Mouse (Mus musculus) monocyte, adult 2 months (primary cell): ENCODE results near the gene H2-Q7.
"Not testable (repeated sequence)": the region's sequence is repeated elsewhere in the genome, so short reads cannot be mapped to it uniquely, and the experiment has no call there.

Source experiments
- DNase-seq, 2 experiments: peaks; one replicate each; pipeline ENCODE4 v3.0.0; 2022; ENCODE audit warnings: low spot score in 2 of 2, low read depth in 1 of 2

The H2-Q7 gene

GRCm38 (mm10) chr17:35435577-35435976 lies 3.4 kb upstream of the H2-Q7 start:
- not testable (repeated sequence) for DNase-seq

- not testable (repeated sequence) for DNase-seq
Observed at GRCm38 (mm10) chr17:35437386-35437936, 1.5 kb upstream of the H2-Q7 start.

GRCm38 (mm10) chr17:35438395-35438794 lies 560 bp upstream of the H2-Q7 start:
- not testable (repeated sequence) for DNase-seq

GRCm38 (mm10) chr17:35439295-35439747 lies 366 bp downstream of the H2-Q7 start:
- not testable (repeated sequence) for DNase-seq

- DNase-seq: not testable (repeated sequence)
Observed at GRCm38 (mm10) chr17:35439925-35440645, 1.1 kb downstream of the H2-Q7 start.

- DNase-seq: not testable (repeated sequence)
Observed at GRCm38 (mm10) chr17:35442376-35442775, 3.4 kb downstream of the H2-Q7 start.

- DNase-seq: not testable (repeated sequence)
Observed at GRCm38 (mm10) chr17:35444510-35444909, 5.6 kb downstream of the H2-Q7 start.

- not testable (repeated sequence) for DNase-seq
Observed at GRCm38 (mm10) chr17:35458247-35458646, 19.3 kb downstream of the H2-Q7 start.

- DNase-seq: not testable (repeated sequence)
Observed at GRCm38 (mm10) chr17:35460513-35461341, 21.8 kb downstream of the H2-Q7 start.

GRCm38 (mm10) chr17:35465651-35466050 lies 26.7 kb downstream of the H2-Q7 start:
- DNase-seq: not testable (repeated sequence)

GRCm38 (mm10) chr17:35468936-35469335 lies 30.0 kb downstream of the H2-Q7 start:
- not testable (repeated sequence) for DNase-seq

- no peak for DNase-seq
Observed at GRCm38 (mm10) chr17:35469842-35470751, 31.1 kb downstream of the H2-Q7 start, which contains the start of gene H2-Q10. TSS of gene H2-Q10 (plus strand) at chr17:35470089.

GRCm38 (mm10) chr17:35484066-35484465 lies 45.1 kb downstream of the H2-Q7 start:
- peak in 1 of 2 experiments; percentile 28 for DNase-seq

GRCm38 (mm10) chr17:35485702-35486101 lies 46.7 kb downstream of the H2-Q7 start:
- no peak for DNase-seq

- no peak for DNase-seq
Observed at GRCm38 (mm10) chr17:35486726-35487125, 47.8 kb downstream of the H2-Q7 start.

GRCm38 (mm10) chr17:35488041-35488440 lies 49.1 kb downstream of the H2-Q7 start:
- no peak for DNase-seq

- no peak for DNase-seq
Observed at GRCm38 (mm10) chr17:35490320-35490719, 51.4 kb downstream of the H2-Q7 start.
